Mouse (Mus musculus) gastrocnemius, postnatal 25 days (tissue): Measurements from ENCODE around the gene Smyd3. TPM values are rescaled to one million over a fixed set of nuclear protein-coding genes. Genes with fewer than 3 reads are reported as not detected.

ENCODE experiments used
- DNase-seq: peaks from one replicate; pipeline ENCODE4 v3.0.0; 2022
- total RNA-seq, 2 experiments: library from RNA; stranded (reverse); gene quantifications; 1 replicate in 1 of 2; 2 replicates in 1 of 2; pipeline ENCODE4 v1.2.3; 2021

Gene Smyd3
- total RNA-seq, 2 experiments from 2014 or later: 4.1 to 4.6 TPM

DNA sequence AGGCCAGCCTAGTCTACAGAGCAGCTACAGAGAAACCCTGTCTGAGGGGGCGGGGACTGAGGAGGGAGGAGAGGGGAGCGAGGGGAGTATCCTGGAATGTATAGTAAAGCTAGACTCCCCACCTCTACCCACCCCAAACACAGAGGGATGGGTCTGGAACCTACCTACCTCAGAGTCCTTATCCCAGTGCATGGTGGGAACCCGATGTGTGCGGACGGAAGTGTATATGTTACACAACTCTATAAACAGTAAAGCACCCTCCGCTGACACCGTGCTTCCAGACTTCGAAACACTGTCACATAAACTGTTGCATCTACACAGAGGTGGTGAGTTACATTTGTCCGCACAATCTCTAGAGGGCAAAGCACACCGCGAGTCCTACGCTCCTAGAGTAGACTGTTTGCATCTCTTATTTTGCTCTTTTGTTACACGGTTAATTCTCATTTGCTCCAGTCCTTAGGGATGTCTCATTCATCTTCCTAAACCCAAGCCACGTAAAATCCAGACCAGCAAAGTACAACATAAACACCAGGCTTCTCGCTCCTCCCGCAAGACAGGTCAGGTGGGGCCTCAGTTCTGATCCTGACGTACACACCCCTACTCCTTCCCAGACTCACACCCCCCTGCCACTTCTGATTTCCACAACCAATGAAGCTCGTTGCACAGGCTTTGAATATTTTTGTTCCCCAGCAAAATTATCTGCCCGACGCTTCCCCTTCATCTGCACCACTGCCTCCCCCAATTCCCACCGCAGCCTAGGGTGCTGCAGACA is 714 bp downstream of the Smyd3 start:
- DNase-seq: no peak

DNA sequence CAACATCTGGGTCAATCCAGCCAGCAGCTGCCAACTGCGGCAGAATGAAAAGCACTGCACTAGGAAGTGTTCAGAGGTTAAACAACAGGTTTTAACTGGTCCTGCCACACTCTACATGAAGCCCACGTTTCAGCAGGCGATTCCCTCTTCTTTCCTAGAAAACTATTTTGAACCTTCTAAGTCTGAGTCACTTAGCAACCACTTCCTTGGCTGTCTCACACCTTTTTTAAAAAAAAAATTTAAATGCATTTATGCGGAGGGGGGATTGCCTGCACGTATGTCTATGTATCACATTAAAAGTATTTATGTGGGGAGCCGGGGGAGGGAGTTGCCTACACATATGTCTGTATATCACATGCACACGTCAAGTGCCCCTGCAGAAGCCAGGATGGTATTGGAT is 5.9 kb downstream of the Smyd3 start:
- DNase-seq: no peak

DNA sequence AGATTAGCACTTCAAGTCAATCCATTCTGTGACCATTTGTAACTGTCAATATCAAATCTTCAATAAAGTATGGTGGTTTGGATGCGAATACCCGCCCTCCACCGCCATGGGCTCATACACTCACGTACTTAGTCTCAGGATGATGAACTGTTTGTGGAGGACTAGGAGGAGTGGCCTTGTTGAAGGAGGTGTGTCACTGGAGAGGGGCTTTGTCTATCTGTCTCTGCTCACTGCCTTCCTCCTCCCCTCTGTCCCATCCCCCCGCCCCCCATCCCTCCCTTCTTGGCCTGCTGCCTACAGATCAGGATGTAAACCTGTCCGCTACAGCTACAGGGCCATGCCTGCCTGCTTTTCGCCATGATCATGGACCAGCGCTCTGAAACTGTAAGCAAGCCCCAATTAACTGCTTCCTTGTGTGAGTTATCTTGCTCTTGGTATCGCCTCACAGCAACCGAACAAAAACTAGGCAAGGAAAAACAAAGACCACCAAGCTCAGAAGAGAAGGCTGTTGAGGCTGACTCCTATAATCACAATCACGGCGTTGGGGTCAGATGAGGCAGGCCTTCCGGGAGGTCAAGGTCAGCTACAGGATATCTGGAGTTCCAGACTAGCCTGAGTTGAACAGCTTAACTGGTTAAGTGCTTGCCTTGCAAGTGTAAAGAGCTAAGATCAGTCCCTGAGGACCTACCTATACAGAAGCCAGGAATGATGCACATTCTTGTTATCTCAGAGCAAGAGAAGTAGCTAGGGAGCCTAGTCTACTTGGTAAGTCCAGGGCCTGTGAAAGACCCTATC is 7.1 kb downstream of the Smyd3 start:
- DNase-seq: no peak

DNA sequence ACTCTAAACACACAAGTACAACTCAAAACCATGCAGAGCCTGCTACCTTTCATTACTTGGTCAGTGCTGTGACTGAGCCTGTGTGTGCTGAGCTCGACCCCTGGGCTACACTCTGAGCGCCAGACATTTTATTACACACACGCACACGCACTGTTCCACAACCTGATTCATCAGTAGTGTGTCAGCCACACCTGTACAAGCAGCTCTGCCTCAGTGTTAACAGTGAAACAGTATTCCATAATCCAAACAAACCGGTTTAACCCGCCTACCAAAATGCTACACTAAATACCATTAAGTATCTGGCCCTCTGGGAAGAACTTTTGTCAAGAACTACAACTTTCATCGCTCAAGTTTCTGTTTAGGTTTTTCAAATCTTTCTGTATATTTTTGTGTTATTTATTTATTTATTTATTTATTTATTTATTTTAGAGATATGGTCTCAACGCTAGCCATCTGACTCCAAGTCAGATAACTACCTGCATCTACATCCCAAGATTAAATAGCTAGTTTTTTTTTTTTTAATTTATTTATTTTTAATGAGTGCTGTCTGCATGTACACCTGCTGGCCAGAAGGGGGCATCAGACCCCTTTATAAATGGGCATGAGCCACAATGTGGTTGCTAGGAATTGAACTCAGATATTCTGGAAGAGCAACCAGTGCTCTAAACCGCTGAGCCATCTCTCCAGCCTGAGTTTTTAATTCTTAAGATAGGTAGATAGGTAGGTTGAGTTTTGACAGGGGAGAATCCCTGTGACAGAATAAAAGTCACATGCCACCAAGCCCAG is 11.1 kb downstream of the Smyd3 start:
- DNase-seq: no peak

DNA sequence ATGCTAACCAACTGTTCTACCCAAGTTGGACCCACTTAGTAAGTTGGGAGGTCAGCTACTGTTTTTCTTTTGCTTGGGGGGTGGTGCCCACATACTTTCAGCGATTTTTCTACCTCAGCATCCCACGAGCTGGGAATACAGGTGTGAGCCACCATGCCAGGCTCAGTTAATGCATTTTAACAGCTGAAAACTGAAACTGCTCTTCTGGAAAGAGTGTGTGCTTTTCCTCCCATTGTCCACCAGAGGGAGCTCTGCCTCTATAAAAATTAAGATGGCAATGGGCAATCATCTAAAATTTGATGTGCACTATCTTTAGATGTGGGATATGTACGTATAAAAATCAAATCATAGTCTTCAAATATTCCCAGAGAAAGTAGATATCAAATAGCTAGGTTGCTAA is 15.3 kb downstream of the Smyd3 start:
- no peak for DNase-seq

DNA sequence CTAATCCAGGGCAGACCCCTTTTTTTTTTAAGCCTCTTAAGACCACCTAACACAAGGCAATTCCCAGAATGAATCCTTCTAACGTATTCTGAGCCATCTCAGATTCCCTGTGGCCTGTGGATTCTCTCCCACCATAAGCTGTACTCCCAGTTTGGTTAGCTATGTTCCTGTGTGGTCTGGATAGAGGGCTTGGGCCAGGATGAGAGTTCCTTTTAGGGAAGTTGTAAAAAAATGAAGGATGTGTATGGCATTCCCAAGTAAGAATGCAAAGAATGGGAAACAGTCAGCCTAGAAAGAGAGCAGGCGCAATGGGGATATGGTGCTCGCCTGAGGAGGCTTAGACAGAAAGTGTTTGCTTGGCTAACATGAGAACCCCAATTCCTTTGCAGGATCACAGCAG is 18.6 kb downstream of the Smyd3 start:
- no peak for DNase-seq

DNA sequence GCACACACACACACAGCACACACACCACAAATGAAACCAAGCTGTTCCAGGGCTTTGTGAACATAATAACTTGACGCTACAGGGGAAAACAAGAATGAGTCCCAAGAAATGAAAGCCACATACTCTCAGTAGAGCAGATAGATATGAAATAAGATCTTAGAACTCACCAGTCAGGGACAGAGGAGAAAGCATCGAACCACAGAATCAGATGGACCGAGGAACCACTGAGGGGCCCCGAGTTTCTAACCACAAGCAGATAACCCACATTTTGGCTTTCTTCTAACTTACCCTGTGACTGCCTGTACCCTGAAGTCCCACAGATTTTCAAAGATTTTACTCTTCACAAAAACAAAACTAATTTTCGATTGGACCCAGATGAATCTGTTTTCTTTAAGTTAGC is 24.9 kb downstream of the Smyd3 start:
- DNase-seq: no peak

DNA sequence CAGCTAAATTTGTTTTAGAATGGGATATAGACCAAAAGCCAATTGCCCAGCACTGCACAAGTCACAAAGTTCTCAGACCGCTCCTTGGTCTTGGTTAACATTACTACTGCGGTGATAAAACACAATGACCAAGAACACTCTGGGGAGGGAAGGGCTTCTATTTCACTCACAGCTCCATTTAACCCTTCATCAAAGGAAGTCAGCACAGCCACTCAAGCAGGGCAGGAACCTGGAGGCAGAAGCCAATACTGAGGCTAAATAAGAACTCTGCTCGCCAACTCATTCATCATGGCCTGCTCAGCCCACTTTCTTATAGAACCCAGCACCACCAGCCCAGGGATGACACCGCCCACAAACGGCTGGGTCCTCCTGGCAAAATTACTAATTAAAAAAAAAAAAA is 29.3 kb downstream of the Smyd3 start:
- DNase-seq: no peak

DNA sequence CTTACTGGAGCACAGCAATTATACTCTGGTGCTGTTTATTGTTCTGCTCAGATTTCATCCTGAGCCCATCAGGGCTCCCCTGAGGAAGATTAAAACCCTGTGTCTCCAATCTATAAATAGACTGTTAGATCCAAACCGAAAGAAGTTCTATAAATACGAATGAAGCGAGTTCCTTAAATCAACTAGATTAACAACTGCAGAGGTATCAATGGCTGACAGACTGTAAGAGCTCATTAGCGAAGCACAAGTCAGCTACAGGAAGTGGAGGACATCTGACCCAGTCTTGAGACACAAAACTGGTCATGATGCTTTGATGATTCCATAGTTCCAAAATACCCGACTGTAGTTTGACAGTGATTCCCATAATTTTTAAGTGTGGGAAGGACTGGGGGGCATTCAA is 29.9 kb downstream of the Smyd3 start:
- no peak for DNase-seq

DNA sequence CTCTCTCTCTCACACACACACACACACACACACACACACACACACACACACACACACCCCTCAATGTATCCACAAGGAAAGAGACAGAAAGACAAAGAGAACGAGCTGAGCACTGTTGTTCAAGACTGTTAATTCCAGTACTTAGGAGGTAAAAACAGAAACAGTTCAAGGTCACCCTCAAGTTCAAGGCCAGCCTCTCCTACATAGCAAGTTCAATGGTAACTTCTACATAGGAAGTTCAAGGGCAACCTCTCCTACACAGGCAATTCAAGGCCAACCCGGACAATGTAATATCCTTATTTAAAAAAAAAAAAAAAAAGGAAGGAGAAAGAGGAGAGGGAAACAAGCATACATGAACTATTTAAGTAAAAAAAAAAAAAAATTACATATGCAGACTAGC is 30.6 kb downstream of the Smyd3 start:
- DNase-seq: no peak

DNA sequence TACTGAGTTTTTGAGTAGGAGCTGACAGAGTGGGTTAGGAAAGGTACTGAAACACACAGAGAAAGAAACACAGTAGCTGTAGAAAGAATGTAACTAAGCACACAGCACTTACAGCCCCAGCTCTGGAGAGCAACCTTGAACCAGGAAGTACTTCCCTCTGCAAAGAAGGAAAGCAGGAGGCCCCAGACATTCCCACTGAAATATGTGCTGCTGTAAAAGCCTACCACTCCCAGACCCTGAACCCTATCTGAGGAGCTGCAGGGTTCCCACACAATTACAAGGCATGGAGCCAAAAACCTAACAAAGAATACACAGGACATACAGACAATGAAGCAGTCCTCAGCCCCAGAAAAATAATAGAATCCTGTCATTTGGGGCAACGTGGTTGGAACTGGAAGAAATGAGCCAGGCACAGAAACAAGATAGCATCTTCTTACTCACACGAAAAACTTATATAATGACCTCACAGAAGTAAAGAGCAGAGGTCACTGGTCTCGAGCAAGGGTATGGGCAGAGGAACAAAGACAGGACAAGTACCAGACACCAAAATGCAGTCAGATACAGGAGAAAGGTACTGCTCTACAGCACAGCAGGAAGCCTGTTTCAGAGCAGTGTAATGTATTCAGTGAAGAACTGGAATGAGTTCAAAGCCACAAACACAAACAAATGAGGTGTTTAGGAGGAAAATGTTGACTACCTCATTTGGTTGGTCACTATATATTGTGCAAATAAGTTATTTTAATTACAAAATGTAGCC is 31.9 kb downstream of the Smyd3 start:
- no peak for DNase-seq

DNA sequence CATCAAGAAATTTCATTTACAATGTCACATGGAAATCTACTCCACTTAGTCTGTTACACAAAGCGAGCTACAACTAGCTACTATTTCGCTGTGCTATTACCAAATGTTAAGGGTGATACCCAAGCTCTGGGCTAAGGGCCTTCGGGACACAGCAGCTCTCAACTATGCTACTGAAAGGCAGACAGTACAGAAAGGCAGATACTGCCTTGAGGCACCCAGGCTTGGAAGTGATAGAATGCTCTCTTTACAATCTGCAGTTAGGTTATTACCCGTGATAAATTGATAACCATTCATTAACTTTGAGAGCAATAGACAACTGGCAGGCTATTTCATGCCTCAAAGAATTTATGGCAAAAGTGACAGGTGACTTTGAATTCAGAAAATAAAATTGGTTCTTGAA is 37.0 kb downstream of the Smyd3 start:
- DNase-seq: no peak

DNA sequence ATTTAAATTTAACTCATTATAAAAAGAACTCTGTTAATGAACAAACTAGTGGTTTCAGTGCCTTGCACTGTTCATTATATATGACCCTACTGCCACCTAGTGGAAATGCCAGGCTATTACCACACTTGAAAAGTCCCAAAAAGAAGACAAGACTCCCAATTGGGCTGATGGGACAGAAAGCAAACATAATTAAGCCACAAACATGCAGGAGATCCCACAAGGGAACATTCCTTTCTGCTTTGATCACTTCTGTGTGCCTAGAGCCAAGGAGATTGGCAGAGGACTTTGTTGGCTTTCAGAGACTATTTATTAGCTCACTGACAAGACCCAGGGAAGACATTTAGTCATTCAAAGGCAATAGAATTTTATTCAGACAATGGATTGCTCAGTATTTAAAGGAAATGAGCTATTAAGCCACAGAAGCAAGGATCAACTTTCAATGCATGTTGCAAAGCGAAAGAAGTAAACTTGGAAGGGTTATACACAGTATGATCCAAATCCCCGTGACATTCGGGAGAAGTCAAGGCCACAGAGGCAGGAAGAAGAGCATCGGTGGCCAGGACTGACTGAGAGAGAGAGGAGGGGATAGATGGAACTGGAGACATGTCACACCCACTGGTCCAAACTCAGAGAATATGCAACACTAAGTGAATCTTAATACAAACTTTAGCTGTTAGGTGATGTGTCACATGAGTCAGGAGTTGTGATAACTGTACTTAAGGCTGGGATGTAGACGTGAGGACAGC is 40.5 kb downstream of the Smyd3 start:
- peak; percentile 16 for DNase-seq

DNA sequence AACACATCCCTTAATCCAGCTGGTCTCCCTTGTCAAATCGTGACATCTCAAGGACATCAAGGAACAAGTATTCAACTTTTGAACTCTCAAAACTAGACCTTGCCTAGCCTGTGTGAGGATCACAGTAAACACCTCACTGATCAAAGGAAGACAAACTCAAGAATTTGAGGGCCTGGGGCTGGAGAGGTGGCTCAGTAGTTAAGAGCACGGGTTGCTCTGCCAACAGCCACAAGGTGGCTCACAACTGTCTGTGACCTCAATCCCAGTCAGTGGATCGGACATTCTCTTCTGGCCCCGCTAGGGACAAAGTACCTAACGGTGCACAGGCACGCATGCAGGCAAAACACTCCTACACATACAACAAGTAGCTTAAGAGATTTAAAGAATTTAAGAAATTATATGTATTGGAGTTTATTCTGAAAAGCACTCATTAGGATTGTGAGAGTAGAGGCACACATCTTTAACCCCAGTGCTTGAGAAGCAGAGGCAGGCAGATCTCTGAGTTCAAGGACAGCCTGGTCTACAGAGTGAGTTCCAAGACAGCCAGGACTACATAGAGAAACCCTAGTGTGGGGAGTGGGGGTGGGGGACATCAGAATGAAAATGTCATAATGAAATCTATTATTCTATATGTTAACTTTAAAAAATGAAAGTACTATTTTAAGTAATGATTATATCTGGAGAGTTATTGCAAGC is 41.2 kb downstream of the Smyd3 start:
- DNase-seq: no peak

DNA sequence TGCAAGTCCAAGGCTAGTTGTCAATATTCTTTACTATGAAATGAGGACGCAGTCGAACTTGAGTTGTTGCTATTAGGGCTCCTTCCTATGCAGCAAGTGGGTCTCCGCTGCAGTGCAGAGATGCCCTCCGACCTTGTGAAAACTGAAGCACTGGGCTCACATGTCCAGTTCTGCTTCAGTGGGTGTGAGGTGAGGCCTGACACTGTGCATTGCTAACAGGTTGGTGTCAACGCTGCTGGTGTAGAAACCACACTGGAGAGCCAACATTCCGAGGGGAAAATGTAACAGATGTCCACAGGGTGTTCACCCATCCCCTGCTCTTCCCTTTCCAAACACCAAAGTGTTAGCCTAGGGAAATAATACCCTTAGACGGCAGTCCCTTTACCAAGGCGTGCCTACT is 43.1 kb downstream of the Smyd3 start:
- DNase-seq: no peak

DNA sequence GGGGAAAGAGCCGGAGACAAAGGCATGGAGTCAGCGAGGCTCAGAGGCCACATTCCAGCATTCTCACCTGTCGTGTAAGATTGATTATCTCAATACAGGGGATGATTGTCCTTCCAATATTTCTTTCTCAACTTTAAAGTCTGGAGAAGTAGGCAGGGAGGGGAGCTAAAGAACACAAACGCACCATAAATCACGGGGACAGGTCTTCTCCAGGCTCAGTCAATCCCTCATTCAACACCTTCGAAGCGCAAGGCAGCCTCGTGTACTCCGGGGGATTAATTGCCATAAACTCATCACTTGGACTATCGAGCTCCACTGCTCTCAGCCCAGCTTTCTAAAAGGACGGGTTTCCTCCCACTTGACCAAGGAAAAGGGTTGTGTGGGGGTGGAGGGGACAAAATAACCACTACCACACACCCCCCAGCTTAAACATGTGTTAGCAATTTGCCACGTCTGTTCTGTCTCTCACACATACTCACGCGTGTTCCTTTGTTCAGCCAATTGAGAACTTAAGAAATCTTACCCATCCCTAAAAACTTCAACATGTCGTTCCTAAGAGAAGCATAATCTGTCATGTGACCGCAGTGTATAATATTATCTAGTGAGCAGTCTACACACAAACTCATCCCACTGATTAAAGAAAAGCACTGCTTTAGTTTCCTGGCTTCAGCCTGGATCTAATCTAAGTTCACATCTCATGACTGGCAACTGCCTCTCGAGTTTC is 43.8 kb downstream of the Smyd3 start:
- no peak for DNase-seq

DNA sequence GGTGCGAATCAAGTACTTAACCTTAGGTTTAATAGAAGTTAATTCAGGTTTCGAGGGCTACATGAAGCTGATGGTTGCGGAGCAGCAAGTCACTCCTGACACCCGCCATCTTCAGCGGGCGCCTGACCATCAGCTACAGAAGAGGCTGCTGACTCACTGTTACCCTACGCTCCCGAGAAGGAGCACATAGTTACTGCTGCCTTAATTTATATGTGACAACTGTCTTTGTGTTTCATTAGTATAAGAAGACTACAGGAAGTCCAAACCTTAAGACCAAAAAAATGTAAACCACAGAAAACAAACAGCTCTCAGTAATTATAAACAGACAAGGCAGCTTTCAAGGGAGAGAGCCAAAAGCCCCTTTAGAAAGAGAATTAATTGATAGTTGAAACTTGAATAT is 49.9 kb downstream of the Smyd3 start:
- DNase-seq: no peak

DNA sequence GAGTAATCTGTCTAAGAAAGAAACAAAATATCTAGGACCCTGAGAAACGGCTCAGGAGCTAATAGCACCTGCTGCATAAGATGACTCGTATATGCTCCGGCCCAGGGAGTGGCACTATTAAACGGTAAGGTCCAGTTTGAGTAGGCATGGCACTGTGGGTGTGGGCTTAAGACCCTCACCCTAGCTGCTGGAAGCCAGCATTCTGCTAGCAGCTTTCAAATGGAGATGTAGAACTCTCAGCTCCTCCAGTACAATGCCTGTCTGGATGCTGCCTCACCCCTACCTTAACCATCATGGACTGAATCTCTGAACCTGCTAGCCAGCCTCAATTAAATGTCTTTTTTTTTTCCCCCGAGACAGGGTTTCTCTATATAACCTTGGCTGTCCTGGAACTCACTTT is 55.5 kb downstream of the Smyd3 start:
- DNase-seq: no peak

DNA sequence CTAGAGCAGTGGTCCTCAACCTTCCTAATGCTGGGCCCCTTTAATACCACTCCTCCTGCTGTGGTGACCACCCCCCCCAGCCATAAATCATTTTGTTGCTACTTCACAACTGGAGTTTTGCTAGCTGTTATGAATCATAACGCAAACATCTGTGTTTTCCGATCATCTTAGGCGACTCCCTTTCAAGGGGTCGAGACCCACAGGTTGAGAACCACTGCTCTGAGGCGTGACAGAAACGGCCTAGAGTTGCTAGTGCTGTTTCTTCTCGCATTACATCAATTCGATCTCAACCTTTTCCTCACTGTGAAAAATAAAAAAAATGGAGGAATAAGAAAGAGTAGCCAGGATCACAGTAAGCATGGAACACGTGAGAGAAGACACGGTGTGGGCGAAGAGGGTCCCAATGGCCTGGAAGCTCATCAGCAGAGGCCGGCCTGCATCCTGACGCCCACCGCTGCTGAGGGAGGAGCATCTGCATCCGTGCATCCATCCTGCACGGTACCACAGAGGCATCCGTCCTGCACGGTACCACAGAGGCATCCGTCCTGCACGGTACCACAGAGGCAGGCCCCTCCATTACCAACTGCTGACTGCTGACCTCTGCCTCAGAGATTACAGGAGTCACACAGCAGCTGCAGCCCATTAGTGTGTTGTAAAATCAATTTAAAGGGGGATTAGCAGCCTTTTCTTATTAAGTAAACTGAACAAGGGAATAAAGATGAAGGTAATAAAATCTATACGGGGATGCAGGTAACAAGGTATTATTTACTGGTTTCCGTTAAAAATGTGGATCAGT is 56.6 kb downstream of the Smyd3 start:
- DNase-seq: no peak
